In the genomic region with DNA sequence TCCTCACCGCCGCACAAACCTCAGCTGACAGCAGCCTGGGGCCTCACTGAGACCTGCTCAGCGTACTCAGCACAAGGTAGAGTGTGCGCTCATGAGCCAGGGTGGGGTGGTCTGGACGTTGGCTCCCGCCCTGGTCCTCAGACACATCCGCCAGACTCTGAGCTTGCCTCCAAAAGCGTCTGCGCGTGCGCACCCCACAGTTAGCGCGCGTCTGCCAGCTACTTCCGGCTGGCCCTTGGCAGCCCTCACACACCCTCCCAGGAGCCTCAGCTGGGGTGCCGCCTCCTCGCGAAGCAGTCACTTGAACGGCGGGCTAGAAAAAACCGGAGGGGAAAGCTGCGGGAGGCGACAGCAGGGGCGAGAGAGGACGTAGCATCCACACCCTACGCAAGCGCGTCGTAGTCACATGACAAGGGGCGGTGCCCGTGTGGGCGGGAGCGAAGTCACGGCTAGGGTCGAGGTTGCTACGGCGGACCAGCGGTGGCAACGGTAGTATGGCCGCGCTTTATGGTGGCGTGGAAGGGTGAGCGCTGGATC, we compare ENCODE assay signal across 1 mouse cellular context.
TF ChIP-seq lines count a peak whose summit lies in the region.

A gene (plus strand): TSS at position 223 of the 537 bp plus-strand sequence.

TF ChIP-seq in CH12.LX, 34 proteins besides CTCF, POLR2A, EP300 and RAD21 (continued from another document):
- TF ChIP-seq KAT2A (IDR thresholded peaks at IDR 0.05; ENCODE audit: insufficient replicate concordance, low read length) (peak; percentile 80; the same call in 1 of the 2 replicates), RCOR1 (conservative IDR thresholded peaks at IDR 0.05; ENCODE audit: low read depth, low read length) (no peak), SIN3A (IDR thresholded peaks at IDR 0.05; ENCODE audit: low read length) (peak; percentile 90), ZMIZ1 (IDR thresholded peaks at IDR 0.05; ENCODE audit: low read depth, low read length) (peak; percentile 75), IRF4 (IDR thresholded peaks at IDR 0.05; ENCODE audit: low read depth, low read length) (peak; percentile 29; the same call in 1 of the 2 replicates), ZC3H11A (IDR thresholded peaks at IDR 0.05; ENCODE audit: low read depth, low read length) (no peak), ZNF384 (IDR thresholded peaks at IDR 0.05; ENCODE audit: low read depth, low read length) (peak; percentile 83), MAX (IDR thresholded peaks at IDR 0.05; ENCODE audit: low read length) (peak; percentile 83), USF1 (IDR thresholded peaks at IDR 0.05; ENCODE audit: low read depth, low read length) (peak; percentile 88), CHD2 (IDR thresholded peaks at IDR 0.05; ENCODE audit: low read length) (no peak; the same call in 1 of the 2 replicates), GABPA (IDR thresholded peaks at IDR 0.05; ENCODE audit: insufficient replicate concordance, low read depth, low read length) (no peak), MAZ (IDR thresholded peaks at IDR 0.05; ENCODE audit: low read depth, low read length) (peak; percentile 90; the same call in 1 of the 2 replicates), MAFK (IDR thresholded peaks at IDR 0.05; ENCODE audit: insufficient replicate concordance, low read length) (no peak), MEF2A (IDR thresholded peaks at IDR 0.05; ENCODE audit: borderline replicate concordance, low read depth, low read length) (peak; percentile 60; the same call in 1 of the 2 replicates), CHD1 (IDR thresholded peaks at IDR 0.05; ENCODE audit: low read depth, low read length) (no peak), MXI1 (IDR thresholded peaks at IDR 0.05; ENCODE audit: low read depth, low read length) (peak; percentile 89; the same call in 1 of the 2 replicates), MYC (IDR thresholded peaks at IDR 0.05; ENCODE audit: low read depth, low read length) (0 out of 2 replicates have a peak, but pooled peaks have one; percentile 27), TCF12 (IDR thresholded peaks at IDR 0.05; ENCODE audit: low read depth, low read length) (peak; percentile 86; the same call in 1 of the 2 replicates), NELFE (IDR thresholded peaks at IDR 0.05; ENCODE audit: low read depth, low read length) (peak; percentile 83), JUND (conservative IDR thresholded peaks at IDR 0.05; ENCODE audit: low read depth, low read length) (no peak), POLR2AphosphoS2 (IDR thresholded peaks at IDR 0.05; ENCODE audit: low read depth, low read length) (peak; percentile 82), ELF1 (IDR thresholded peaks at IDR 0.05; ENCODE audit: low read depth, low read length) (peak; percentile 98), NRF1 (IDR thresholded peaks at IDR 0.05; ENCODE audit: low read depth, low read length) (peak; percentile 93), BHLHE40 (IDR thresholded peaks at IDR 0.05; ENCODE audit: low read depth, low read length) (peak; percentile 77), ETS1 (conservative IDR thresholded peaks at IDR 0.05; ENCODE audit: low read depth, low read length) (no peak), E2F4 (IDR thresholded peaks at IDR 0.05; ENCODE audit: insufficient replicate concordance, low read depth, low read length) (peak; percentile 94), UBTF (IDR thresholded peaks at IDR 0.05; ENCODE audit: low read depth, low read length) (no peak)
